Mouse (Mus musculus): ENCODE measurements around the gene Spop.
A peak's percentile ranks its signal among the peaks of the same experiment; 100 is the strongest.
"Not testable (repeated sequence)": the region's sequence is repeated elsewhere in the genome, so short reads cannot be mapped to it uniquely, and the experiment has no call there.

Gene Spop

GRCm38 (mm10) chr11:95501826-95502225 lies 87.9 kb downstream of the Spop start:
- DNase-seq = not testable (repeated sequence)

- no peak for DNase-seq
Observed at GRCm38 (mm10) chr11:95503581-95504180, 89.8 kb downstream of the Spop start.

- DNase-seq = no peak
Observed at GRCm38 (mm10) chr11:95504271-95504731, 90.4 kb downstream of the Spop start.

GRCm38 (mm10) chr11:95507041-95507716 lies 93.3 kb downstream of the Spop start:
- no peak for DNase-seq

GRCm38 (mm10) chr11:95507785-95508184 lies 93.9 kb downstream of the Spop start:
- no peak for DNase-seq

GRCm38 (mm10) chr11:95508211-95508926 lies 94.5 kb downstream of the Spop start:
- DNase-seq = no peak

GRCm38 (mm10) chr11:95509126-95509717 lies 95.3 kb downstream of the Spop start:
- no peak for DNase-seq

GRCm38 (mm10) chr11:95510631-95511030 lies 96.8 kb downstream of the Spop start:
- DNase-seq = no peak

- DNase-seq = no peak
Observed at GRCm38 (mm10) chr11:95511919-95512318, 98.0 kb downstream of the Spop start.

GRCm38 (mm10) chr11:95512383-95512782 lies 98.5 kb downstream of the Spop start:
- DNase-seq = no peak

- no peak for DNase-seq
Observed at GRCm38 (mm10) chr11:95513461-95514297, 99.8 kb downstream of the Spop start.

GRCm38 (mm10) chr11:95514298-95514861 lies 100.5 kb downstream of the Spop start, which contains the start of gene Nxph3:
TSS of gene Nxph3 (minus strand) at chr11:95514570.
- peak; percentile 79 for DNase-seq

GRCm38 (mm10) chr11:95515376-95516323 lies 101.8 kb downstream of the Spop start:
- DNase-seq = no peak

GRCm38 (mm10) chr11:95516491-95516911 lies 102.6 kb downstream of the Spop start:
- no peak for DNase-seq

GRCm38 (mm10) chr11:95517162-95517561 lies 103.3 kb downstream of the Spop start:
- no peak for DNase-seq

- no peak for DNase-seq
Observed at GRCm38 (mm10) chr11:95519299-95519698, 105.4 kb downstream of the Spop start.

- DNase-seq = no peak
Observed at GRCm38 (mm10) chr11:95519996-95520395, 106.1 kb downstream of the Spop start.

- peak; percentile 87 for DNase-seq
Observed at GRCm38 (mm10) chr11:95520456-95521072, 106.7 kb downstream of the Spop start.

GRCm38 (mm10) chr11:95521563-95521962 lies 107.7 kb downstream of the Spop start:
- DNase-seq = peak; percentile 65

GRCm38 (mm10) chr11:95527307-95527706 lies 113.4 kb downstream of the Spop start:
- no peak for DNase-seq
